Mouse (Mus musculus) lung, postnatal 14 days (tissue): Measurements from ENCODE around the gene Ston2.
A peak's percentile ranks its signal among the peaks of the same experiment; 100 is the strongest.

Experiments
- DNase-seq: peaks from one replicate; pipeline ENCODE4 v3.0.0; 2021

The Ston2 gene

GRCm38 (mm10) chr12:91787959-91788437 lies at the start of gene Ston2:
TSS of gene Ston2 (minus strand) at chr12:91788387.
- no peak for DNase-seq

- no peak for DNase-seq
Observed at GRCm38 (mm10) chr12:91837401-91838065, 49.3 kb upstream of the Ston2 start.

- DNase-seq, result no peak
Observed at GRCm38 (mm10) chr12:91833939-91834333, 45.7 kb upstream of the Ston2 start.

- DNase-seq, result no peak
Observed at GRCm38 (mm10) chr12:91833237-91833938, 45.2 kb upstream of the Ston2 start.

GRCm38 (mm10) chr12:91831410-91831809 lies 43.2 kb upstream of the Ston2 start:
- DNase-seq, result no peak

- DNase-seq, result no peak
Observed at GRCm38 (mm10) chr12:91820461-91820860, 32.3 kb upstream of the Ston2 start.

- DNase-seq, result no peak
Observed at GRCm38 (mm10) chr12:91818726-91819125, 30.5 kb upstream of the Ston2 start.

GRCm38 (mm10) chr12:91815990-91816389 lies 27.8 kb upstream of the Ston2 start:
- peak; percentile 50 for DNase-seq

GRCm38 (mm10) chr12:91815552-91815951 lies 27.4 kb upstream of the Ston2 start:
- no peak for DNase-seq

- DNase-seq, result no peak
Observed at GRCm38 (mm10) chr12:91808911-91809310, 20.7 kb upstream of the Ston2 start.

GRCm38 (mm10) chr12:91807761-91808160 lies 19.6 kb upstream of the Ston2 start:
- no peak for DNase-seq

GRCm38 (mm10) chr12:91807095-91807494 lies 18.9 kb upstream of the Ston2 start:
- no peak for DNase-seq

- DNase-seq, result no peak
Observed at GRCm38 (mm10) chr12:91804262-91804661, 16.1 kb upstream of the Ston2 start.

GRCm38 (mm10) chr12:91803207-91803932 lies 15.2 kb upstream of the Ston2 start:
- no peak for DNase-seq

- DNase-seq, result no peak
Observed at GRCm38 (mm10) chr12:91802586-91803206, 14.5 kb upstream of the Ston2 start.

GRCm38 (mm10) chr12:91800861-91801385 lies 12.7 kb upstream of the Ston2 start:
- DNase-seq, result no peak

- DNase-seq, result no peak
Observed at GRCm38 (mm10) chr12:91799821-91800335, 11.7 kb upstream of the Ston2 start.

- peak; percentile 32 for DNase-seq
Observed at GRCm38 (mm10) chr12:91799379-91799773, 11.2 kb upstream of the Ston2 start.

- DNase-seq, result no peak
Observed at GRCm38 (mm10) chr12:91798720-91799378, 10.7 kb upstream of the Ston2 start.

GRCm38 (mm10) chr12:91796774-91797173 lies 8.6 kb upstream of the Ston2 start:
- DNase-seq, result peak; percentile 34

- no peak for DNase-seq
Observed at GRCm38 (mm10) chr12:91793266-91793665, 5.1 kb upstream of the Ston2 start.

GRCm38 (mm10) chr12:91791822-91792221 lies 3.6 kb upstream of the Ston2 start:
- DNase-seq, result no peak
